Mouse (Mus musculus) retina, postnatal 1 day (tissue): ENCODE data around the gene Vmn1r179.
"Not testable (repeated sequence)": the region's sequence is repeated elsewhere in the genome, so short reads cannot be mapped to it uniquely, and the experiment has no call there.

Experiments
- DNase-seq: peaks from one replicate; pipeline ENCODE4 v3.0.0-alpha.2; 2012

Vmn1r179 gene

GRCm38 (mm10) chr7:23926678-23927077 lies at the start of gene Vmn1r179:
Gene Vmn1r179 (plus strand): TSS chr7:23926978.
- DNase-seq = no peak

- DNase-seq = no peak
These were observed 35.1 kb upstream of the Vmn1r179 start, which contains the start of gene Vmn1r178 for GRCm38 (mm10) chr7:23891709-23892108. Gene Vmn1r178 (plus strand): TSS chr7:23892009.

- DNase-seq = no peak
These were observed 23.6 kb downstream of the Vmn1r179 start, which contains the start of gene Vmn1r180 for GRCm38 (mm10) chr7:23950332-23950731. Gene Vmn1r180 (plus strand): TSS chr7:23950632.

- DNase-seq = peak; percentile 2
These were observed 41.3 kb downstream of the Vmn1r179 start for GRCm38 (mm10) chr7:23968044-23968443.

- not testable (repeated sequence) for DNase-seq
These were observed 47.5 kb downstream of the Vmn1r179 start, which contains the start of gene Vmn1r181 for GRCm38 (mm10) chr7:23974315-23974714. Gene Vmn1r181 (plus strand): TSS chr7:23974615.
